Mouse (Mus musculus) testis, adult 2 months (tissue): ENCODE data around the gene Ttll8. TPM values are rescaled to one million over a fixed set of nuclear protein-coding genes. Genes with fewer than 3 reads are reported as not detected.
A peak's percentile ranks its signal among the peaks of the same experiment; 100 is the strongest.

Source experiments
- H3K27ac ChIP-seq: fragments of 200-500 bp; 2 replicates; pipeline ENCODE4 v1.5.1; 2012; ENCODE audit warnings: low read depth, low read length; ENCODE audit not compliant: control insufficient read depth, insufficient read depth
- H3K27me3 ChIP-seq: fragments of 200-500 bp; 2 replicates; pipeline ENCODE4 v1.6.1; 2012; ENCODE audit warnings: mild to moderate bottlenecking, low read length, moderate library complexity; ENCODE audit not compliant: control insufficient read depth, insufficient read depth
- H3K36me3 ChIP-seq: fragments of 200-500 bp; 2 replicates; pipeline ENCODE4 v1.6.1; 2012; ENCODE audit warnings: mild to moderate bottlenecking, low read length; ENCODE audit not compliant: control insufficient read depth, insufficient read depth
- H3K4me1 ChIP-seq: fragments of 200-500 bp; 2 replicates; pipeline ENCODE4 v1.6.1; 2012; ENCODE audit warnings: low read length; ENCODE audit not compliant: control insufficient read depth, insufficient read depth
- H3K4me3 ChIP-seq: fragments of 200-500 bp; 2 replicates; pipeline ENCODE4 v1.5.1; 2012; ENCODE audit warnings: low read depth, mild to moderate bottlenecking, low read length, moderate library complexity, mixed read lengths; ENCODE audit not compliant: control insufficient read depth
- CTCF ChIP-seq: fragments of 200-500 bp; IDR thresholded peaks from 2 replicates; pipeline ENCODE4 v1.5.1; 2012; ENCODE audit warnings: low read depth, mild to moderate bottlenecking, inconsistent platforms, low read length, moderate library complexity; ENCODE audit not compliant: control insufficient read depth, insufficient read depth, insufficient replicate concordance
- POLR2A ChIP-seq: fragments of 200-500 bp; IDR thresholded peaks from 2 replicates; pipeline ENCODE4 v1.6.1; 2012; ENCODE audit warnings: low read depth, mild to moderate bottlenecking, inconsistent platforms, low read length, moderate library complexity; ENCODE audit not compliant: control insufficient read depth
- polyA plus RNA-seq: library from polyadenylated mRNA; depleted of rRNA; stranded (reverse); fragments of >200 nt; gene quantifications from 2 replicates; pipeline ENCODE4 v1.2.3, GENCODE M21; 2012

Gene Ttll8
- polyA plus RNA-seq, 1 experiment, result 179 TPM

GRCm38 (mm10) chr15:88864270-88865030 lies 89.8 kb downstream of the Ttll8 start:
- no peaks in the 10 kb centered on the region for H3K27me3 ChIP-seq
- peaks cover 44% of the 10 kb centered on the region for H3K4me1 ChIP-seq
- TF ChIP-seq POLR2A (no peak), CTCF (peak; percentile 20; the same call in 1 of the 2 replicates)
- peak overlapping the region; percentile 95 for H3K4me3 ChIP-seq
- peak overlapping the region; percentile 69 for H3K27ac ChIP-seq
- H3K36me3 ChIP-seq, result peaks cover 3% of the 10 kb centered on the region

GRCm38 (mm10) chr15:88863695-88864231 lies 90.5 kb downstream of the Ttll8 start:
- Histone ChIP-seq H3K4me3 (peak overlapping the region; percentile 95), H3K27ac (peak overlapping the region; percentile 69), H3K27me3 (no peaks in the 10 kb centered on the region), H3K4me1 (peaks cover 44% of the 10 kb centered on the region), H3K36me3 (peaks cover 3% of the 10 kb centered on the region)
- no peak for TF ChIP-seq CTCF
- no peak for TF ChIP-seq POLR2A

GRCm38 (mm10) chr15:88862881-88863694 lies 91.1 kb downstream of the Ttll8 start:
- Histone ChIP-seq H3K36me3 (peaks cover 3% of the 10 kb centered on the region), H3K4me3 (peak overlapping the region; percentile 95), H3K27ac (peak overlapping the region; percentile 74), H3K27me3 (no peaks in the 10 kb centered on the region), H3K4me1 (peaks cover 42% of the 10 kb centered on the region)
- TF ChIP-seq CTCF (no peak), POLR2A (no peak)

DNA sequence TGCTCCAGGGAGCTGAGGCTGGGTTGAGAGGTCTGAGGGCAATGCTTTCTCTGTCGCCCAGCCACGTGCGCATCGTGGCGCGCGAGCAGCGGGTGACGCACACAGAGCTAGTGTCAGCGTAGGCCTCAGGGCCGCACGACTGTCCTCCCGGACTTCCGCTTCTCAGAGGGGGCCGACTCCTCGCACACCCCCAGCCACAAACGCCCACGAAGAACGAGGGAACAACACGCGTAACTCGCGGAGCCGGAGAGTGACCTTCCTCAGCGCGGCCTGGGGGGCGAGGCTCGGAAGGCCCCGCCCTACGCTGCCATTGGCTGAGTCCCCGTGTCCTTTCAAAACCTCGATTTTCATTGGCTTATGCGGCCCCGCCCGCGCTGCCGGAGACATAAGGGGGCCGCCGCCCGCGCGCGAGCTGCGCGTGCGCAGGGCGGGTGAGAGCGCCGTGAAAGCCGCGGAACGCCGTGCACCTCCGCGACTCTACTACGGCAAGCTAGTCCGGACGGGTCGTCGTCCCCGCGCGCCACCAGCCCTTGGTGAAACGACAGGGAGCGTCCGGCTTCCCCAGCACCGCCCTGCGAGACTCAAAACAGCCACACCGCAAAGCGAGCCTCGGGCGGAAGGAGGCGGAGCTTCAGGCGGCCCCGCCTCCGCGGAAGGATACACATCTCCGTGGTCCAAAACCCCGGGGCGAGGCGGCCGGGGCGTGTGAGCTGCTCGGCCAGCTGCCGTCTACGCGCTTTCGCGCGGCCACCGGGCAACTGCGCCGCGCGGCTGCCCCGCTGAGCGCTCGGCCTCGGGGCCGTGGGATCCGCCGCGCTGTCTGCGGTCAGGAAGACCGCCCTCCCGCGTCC lies 92.2 kb downstream of the Ttll8 start, which contains the start of gene Pim3:
Gene Pim3, plus strand, starts transcription at position 415 of the 851 bp plus-strand sequence.
- peak within 1 kb of the TSS; percentile 99 for H3K27ac ChIP-seq
- peaks cover 33% of the 10 kb centered on the region for H3K4me1 ChIP-seq
- H3K27me3 ChIP-seq, result no peaks in the 10 kb centered on the region
- H3K4me3 ChIP-seq, result peak within 1 kb of the TSS; percentile 95
- peaks cover 3% of the 10 kb centered on the region for H3K36me3 ChIP-seq
- TF ChIP-seq CTCF (no peak), POLR2A (peak; percentile 88)

DNA sequence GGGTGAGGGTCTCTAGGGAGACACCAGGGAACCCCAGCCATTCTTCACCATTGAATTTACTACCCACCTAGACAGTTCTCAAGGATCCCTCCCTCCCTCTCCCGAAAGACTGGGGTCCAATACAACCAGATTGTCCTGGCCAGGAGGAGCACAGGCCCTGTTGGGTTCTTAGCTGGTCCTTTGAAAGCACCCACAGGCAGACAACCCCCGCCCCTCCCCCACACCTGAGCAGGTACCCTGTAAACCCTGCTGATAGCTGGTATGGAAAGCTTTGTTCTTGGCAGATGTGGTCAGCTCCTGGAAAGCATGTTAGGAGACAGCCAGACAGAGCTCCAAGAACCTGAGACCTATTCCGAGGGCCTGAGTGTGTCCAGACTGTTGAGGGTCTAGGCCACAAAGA lies 93.4 kb downstream of the Ttll8 start:
- Histone ChIP-seq H3K27ac (peak overlapping the region; percentile 67), H3K4me3 (no peak overlapping the region)

DNA sequence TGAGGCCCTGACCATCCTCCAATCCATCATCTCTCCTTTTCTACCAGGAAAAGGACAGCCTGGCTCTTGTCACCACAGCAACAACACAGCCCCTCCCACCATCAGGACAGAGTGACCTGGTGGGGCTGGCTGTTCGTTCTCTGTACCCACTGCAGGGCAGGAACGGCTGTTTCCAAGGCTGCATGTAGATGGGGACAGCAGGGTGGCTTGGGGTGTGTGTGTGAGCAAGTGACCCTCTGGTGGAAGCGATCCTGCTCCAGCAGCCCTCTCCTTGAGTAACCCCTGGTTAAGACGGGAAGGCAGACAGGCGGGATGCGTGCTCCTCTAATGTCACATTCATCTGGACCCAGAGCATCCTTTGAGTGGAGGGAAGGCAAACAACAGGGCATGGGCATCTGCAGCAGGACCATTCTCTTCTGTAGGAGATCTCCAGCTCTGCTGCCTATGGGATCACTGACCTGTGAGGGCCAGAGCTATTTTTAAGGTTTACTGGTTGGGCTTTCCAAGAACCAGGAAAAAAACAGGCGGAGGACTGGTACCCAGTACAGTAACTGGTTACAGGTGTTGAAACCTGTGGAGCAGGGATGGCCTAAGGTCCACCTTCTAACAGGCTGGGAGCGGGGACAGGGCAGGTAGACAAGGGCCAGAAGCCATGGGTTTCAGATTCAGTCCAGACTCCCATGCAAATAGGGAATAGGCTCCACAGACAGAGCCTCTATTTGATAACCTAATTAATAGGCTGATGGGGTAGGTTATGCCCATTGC lies 94.8 kb downstream of the Ttll8 start:
- Histone ChIP-seq H3K27ac (no peak overlapping the region), H3K4me3 (no peak overlapping the region), H3K4me1 (peaks cover 31% of the 10 kb centered on the region), H3K27me3 (no peaks in the 10 kb centered on the region), H3K36me3 (no peaks in the 10 kb centered on the region; the same call in 1 of the 2 replicates)
- no peak for TF ChIP-seq POLR2A
- TF ChIP-seq CTCF, result no peak

More for the DNA sequence above, 93.4 kb downstream of the Ttll8 start:
- H3K36me3 ChIP-seq, result peaks cover 3% of the 10 kb centered on the region
- no peaks in the 10 kb centered on the region for H3K27me3 ChIP-seq
- H3K4me1 ChIP-seq, result peaks cover 28% of the 10 kb centered on the region
- TF ChIP-seq CTCF, result no peak
- no peak for TF ChIP-seq POLR2A
